Mouse (Mus musculus) left cerebral cortex, postnatal 10 days (tissue): ENCODE data around the gene Ear1. TPM values are rescaled to one million over a fixed set of nuclear protein-coding genes. Genes with fewer than 3 reads are reported as not detected.
"Not testable (repeated sequence)": the region's sequence is repeated elsewhere in the genome, so short reads cannot be mapped to it uniquely, and the experiment has no call there.

ENCODE experiments used
- DNase-seq, 2 experiments: peaks; one replicate each; pipeline ENCODE4 v3.0.0; 2021 to 2022; ENCODE audit warnings: low spot score in 2 of 2, mixed read lengths in 1 of 2; ENCODE audit errors: extremely low spot score in 1 of 2
- intact Hi-C: fragments of 180-260 bp; cut with DNase I; formaldehyde crosslinking; loops from one replicate; pipeline ENCODE4 v1.15.1; 2025
- total RNA-seq, 2 experiments: library from RNA; stranded (reverse); gene quantifications; 2 replicates each; pipeline ENCODE4 v1.2.3; 2021

Gene Ear1
- not detected for total RNA-seq

DNA sequence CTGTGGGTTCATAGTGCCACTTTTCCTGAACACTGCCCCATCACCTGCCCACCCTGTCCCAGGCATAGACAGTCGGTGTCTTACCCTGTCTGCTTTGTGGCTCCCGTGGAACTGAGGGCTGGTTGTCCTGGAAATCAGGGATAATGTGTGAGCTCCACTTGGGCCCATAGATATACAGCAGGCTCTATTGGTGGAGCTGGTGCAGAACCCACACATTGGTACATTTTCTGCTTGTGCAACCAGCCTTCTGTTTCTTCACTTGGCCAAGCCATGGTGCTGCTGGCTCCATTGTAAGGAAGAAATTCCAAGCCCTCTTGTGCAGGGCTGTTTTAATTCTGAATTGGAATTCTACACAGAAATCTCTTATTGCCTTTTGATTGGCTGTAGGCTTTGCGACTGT, at the start of gene Ear1:
TSS of gene Ear1 (minus strand) at position 101 of the 400 bp plus-strand sequence.
- DNase-seq, intact Hi-C loops: not testable (repeated sequence)

DNA sequence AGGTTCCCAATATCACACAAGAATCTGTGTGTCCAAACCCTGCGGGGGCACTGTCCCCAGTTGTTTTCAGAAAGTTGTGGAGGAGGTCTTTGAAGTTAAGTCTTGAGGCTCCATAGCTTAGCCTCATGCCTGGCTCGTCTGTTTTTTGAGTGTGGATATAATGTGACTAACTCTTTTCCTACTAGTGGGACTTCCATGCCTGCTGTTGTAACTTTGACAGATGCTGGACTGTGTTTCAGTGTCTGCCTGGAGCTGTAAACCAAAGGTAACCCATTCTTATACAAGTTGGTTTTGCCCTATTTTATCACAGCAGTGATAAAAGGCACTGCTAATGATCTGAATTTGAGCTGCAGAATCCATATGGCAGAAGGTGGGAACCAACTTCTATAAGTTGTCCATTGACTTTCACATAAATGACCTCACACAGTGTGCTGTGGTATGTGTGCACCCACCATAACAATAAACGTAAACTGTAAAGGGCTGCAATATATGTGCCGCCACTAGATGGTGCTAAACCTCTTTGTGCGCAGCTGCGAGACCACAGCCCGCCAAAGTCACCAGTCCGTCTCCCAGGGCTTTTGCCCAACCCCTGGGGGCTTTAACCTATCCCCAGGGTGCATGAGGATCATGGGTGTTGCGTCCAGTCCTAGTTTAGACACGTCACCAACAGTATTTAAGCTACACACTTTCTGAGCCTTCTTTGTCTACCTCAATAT, 49.5 kb upstream of the Ear1 start, which contains the start of gene Gm8113:
TSS of gene Gm8113 (plus strand) at position 703 of the 716 bp plus-strand sequence.
- DNase-seq = peak; percentile 13 to 56
- intact Hi-C loops = not testable (repeated sequence)

DNA sequence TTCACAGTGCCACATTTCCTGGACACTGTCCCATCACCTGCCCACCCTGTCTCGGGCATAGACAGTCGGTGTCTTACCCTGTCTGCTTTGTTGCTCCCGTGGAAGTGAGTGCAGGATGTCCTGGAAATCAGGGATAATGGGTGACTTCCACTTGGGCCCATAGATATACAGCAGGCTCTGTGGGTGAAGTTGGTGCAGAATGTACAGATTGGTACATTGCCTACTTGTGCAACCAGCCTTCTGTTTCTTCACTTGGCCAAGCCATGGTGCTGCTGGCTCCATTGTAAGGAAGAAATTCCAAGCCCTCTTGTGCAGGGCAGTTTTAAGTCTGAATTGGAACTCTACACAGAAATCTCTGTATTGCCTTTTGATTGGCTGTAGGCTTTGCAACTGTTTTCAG, 48.1 kb upstream of the Ear1 start, which contains the start of gene Ear10:
TSS of gene Ear10 (minus strand) at position 101 of the 400 bp plus-strand sequence.
- DNase-seq, intact Hi-C loops: not testable (repeated sequence)

DNA sequence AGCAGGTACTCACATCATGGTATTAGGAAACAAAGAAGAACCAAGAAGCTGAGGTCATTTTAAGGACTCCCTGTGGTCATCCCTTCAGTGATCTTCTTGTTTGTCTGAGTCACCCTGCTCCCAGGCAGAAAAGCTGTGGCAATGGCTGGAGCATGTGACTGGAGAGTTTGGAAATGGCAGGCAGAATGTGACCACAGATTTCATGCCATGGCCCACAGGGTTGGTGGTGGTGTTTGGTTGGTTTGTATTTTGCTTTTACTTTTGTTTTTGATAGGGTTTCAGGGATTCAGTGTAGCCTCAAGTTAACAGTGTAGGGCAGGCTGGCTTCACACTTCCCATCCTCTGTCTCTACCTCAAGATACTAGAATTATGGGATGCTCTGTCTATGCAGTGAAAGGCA, 42.9 kb upstream of the Ear1 start:
- DNase-seq, intact Hi-C loops: not testable (repeated sequence)

DNA sequence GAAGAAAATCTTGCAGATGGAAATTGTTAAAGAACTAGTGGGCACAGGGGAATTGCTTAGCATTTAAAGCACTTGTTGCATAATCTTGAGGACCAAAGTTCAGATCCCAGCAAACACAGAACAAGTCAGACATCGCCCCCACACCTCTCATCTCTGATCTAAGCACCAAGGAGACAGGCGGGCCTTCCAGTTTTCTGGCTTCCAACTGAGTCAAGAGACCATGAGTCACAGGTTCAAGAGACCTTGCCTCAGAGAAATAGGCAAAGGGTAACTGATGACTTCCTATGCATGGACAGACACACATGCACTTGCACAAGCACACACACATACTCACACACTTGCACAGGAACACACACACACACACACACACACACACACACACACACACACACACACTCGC, 23.3 kb upstream of the Ear1 start:
- intact Hi-C loops, DNase-seq: not testable (repeated sequence)

DNA sequence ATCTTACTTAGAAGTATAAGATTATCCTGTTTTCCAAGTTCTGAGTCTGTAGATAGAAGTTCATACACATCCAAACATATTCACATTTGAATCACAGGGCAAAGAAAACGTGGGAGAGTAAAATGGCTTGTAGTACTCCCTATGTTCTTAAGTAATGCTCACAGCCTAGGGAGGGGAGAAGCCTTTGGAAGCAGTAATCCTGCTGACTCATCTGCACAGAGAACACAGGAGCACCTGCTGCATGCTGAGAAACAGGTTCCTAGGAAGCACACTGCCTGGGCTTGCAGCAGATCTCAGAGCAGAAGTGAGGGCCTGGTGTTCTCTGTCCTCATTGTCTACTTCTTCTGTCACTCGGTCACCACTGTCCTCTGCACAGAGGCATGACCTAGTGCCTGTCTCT, 20.0 kb upstream of the Ear1 start:
- DNase-seq, intact Hi-C loops: not testable (repeated sequence)

DNA sequence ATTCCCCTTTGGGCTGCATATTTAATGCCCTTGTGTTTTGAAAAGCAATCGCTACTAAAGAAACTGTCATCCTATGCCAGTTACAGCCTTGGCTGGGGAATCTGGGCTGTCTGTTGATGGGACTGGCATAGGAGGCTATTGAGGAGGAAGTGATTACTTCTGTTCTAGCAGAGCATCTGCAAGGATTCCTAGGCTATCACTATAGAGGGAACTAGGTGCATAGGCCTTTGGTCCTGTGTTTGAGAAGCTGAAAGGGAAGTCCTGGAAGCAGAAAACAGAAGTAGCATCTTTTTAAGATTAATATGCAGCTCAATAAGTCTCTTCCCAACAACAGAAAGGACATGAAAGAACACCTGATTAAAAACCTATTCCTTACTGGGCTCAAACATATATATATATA, 16.0 kb upstream of the Ear1 start:
- DNase-seq, intact Hi-C loops: not testable (repeated sequence)

DNA sequence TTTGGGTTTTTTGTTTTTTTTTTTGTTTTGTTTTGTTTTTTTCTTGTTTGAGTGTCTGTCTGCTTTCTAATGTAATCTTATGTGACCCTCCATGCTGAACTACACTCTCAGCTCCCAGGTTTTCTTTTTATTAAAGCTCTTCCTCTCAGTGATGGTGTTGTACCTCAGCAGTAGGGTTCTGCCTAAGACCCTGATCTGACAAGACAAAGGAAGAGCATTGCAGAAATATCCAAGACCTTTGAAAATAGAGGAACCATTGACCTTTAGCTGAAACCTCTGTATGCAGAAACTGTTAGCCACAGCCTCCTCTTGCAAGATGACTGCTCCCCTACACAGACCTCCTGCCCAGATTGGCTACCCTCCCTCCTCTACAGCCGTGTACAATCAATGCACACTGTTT, 10.9 kb upstream of the Ear1 start:
- intact Hi-C loops = not testable (repeated sequence)

DNA sequence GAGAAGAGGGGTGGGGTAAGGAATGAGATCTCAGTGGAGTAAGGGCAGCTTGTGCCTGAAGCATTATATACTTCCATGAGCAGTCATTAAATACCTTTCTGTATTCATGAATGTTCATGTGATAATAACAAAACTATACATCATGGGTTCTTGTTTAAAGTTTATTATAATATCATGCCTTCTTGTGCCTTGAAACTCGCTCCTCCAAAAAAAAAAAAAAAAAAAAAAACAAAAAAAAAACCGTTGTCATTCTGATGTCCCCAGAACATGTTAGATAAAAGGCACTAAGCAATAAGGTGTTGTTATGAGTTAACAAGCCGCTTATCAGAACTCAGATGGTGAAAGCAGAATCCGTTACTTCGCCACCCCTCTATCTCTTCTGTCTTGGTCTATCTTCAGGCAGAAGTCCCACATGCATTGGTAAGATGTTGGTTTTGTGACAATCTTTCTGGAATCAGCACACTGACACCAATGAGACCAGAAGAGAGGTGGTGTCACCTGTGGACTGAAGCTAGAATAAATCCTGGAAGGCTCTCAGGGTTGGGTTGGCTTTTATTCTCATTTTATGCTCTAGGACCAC, 4.7 kb upstream of the Ear1 start:
- intact Hi-C loops, DNase-seq: not testable (repeated sequence)

More for the DNA sequence above, 10.9 kb upstream of the Ear1 start:
- not testable (repeated sequence) for DNase-seq

DNA sequence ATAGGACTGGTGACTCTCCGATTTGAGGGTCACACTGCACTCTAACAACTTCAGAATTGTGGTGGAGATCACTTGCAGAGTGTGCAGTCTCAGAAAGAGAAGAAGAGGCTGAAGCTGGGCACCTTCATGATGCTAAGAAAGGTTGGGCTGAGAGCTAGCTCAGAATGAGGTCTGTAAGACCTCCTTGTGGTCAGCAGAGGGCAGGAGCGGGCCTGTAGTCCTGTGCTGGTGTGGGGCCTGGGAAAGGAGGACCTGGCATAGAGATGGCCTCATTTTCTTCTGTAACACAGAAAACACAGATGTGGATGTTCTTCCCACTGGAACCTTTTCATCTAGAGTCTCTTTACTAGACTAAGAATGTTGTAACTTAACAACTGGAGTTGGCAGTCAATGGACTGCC, 2.5 kb upstream of the Ear1 start:
- intact Hi-C loops, DNase-seq: not testable (repeated sequence)

DNA sequence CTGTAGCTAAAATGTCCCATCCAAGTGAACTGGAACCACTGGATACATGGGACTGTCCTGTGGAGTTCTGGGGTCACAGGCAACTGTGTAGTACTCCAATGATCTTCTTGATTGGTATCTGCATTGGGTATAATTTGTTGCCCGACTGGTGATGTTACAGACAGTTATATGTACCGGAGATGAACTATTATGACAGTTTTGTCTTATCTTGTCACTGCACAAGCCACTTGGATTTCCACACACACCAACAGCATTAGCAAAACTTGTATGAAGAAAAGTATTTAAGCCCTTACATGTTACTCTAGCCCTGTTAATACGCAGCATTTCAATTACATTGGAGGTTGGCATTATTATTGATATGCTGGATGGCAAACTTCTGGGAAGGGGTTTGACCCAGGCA, 455 bp downstream of the Ear1 start:
- intact Hi-C loops, DNase-seq: not testable (repeated sequence)

DNA sequence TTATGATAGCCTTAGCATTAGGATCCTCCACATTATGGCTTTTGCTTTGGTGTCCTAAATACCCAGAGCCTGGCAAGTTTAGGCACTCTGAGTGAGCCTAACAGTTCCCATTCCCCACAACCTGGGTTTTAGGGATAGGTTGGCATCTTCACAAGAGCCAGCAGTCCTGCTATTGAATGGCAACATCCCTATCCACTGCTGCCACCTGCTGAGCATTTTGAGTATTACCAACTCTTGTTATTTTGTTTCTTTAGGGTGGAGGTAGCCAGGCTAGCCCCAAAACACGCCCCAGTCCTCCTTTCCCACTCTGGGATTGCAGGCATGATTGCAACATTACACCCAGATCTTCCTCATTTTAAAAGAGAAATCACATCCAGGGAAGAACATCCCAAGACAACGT, 14.8 kb downstream of the Ear1 start:
- DNase-seq = peak; percentile 5 to 17
- intact Hi-C loops = not testable (repeated sequence)

DNA sequence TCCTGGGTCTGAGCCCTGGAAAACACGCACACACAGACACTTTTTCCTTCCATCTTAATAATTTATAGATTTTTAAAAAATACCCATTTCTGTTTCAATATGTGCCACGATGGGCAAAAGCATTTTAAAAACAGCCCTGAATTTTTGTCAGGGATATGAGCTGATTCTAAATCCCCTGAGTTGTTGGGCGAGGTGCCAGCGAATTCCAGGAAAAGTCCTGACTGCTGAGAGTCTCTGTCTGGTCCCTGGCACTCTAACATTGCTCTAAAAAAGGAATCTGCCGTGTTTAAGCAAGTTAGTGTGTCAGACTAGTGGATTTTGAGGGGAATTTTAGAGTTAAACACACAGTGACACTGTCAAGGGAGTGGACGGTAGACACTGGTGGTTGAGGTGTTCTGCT, 15.9 kb downstream of the Ear1 start:
- intact Hi-C loops = not testable (repeated sequence)
- DNase-seq = peak in 1 of 2 experiments; percentile 25

DNA sequence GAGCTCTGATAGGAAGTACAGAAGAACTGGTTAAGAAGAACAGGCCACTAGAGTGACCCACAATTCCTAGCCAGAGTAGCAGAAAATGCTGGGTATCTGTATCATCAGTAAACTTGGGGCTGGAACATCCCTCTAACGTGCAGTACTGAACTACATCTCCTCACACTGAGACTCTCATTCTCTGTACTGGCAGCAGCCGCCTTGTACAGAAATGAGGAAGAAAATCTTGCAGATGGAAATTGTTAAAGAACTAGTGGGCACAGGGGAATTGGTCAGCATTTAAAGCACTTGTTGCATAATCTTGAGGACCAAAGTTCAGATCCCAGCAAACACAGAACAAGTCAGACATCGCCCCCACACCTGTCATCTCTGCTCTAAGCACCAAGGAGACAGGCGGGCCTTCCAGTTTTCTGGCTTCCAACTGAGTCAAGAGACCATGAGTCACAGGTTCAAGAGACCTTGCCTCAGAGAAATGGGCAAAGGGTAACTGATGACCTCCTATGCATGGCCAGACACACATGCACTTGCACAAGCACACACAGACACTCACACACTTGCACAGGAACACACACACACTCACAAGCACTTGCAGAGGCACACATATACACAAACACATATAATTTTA, 31.3 kb downstream of the Ear1 start:
- intact Hi-C loops = not testable (repeated sequence)

DNA sequence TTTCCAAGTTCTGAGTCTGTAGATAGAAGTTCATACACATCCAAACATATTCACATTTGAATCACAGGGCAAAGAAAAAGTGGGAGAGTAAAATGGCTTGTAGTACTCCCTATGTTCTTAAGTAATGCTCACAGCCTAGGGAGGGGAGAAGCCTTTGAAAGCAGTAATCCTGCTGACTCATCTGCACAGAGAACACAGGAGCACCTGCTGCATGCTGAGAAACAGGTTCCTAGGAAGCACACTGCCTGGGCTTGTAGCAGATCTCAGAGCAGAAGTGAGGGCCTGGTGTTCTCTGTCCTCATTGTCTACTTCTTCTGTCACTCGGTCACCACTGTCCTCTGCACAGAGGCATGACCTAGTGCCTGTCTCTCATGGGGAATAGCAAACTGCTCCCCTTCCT, 34.3 kb downstream of the Ear1 start:
- DNase-seq, intact Hi-C loops: not testable (repeated sequence)

More for the DNA sequence above, 31.3 kb downstream of the Ear1 start:
- DNase-seq = not testable (repeated sequence)

DNA sequence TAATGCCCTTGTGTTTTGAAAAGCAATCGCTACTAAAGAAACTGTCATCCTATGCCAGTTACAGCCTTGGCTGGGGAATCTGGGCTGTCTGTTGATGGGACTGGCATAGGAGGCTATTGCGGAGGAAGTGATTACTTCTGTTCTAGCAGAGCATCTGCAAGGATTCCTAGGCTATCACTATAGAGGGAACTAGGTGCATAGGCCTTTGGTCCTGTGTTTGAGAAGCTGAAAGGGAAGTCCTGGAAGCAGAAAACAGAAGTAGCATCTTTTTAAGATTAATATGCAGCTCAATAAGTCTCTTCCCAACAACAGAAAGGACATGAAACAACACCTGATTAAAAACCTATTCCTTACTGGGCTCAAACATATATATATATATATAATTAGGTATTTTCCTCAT, 40.0 kb downstream of the Ear1 start:
- intact Hi-C loops = not testable (repeated sequence)

DNA sequence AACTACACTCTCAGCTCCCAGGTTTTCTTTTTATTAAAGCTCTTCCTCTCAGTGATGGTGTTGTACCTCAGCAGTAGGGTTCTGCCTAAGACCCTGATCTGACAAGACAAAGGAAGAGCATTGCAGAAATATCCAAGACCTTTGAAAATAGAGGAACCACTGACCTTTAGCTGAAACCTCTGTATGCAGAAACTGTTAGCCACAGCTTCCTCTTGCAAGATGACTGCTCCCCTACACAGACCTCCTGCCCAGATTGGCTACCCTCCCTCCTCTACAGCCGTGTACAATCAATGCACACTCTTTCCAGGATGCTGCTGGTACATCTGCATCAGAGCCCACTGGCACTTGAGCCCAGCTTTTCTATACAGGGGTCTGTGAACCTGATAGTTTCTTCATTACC, 44.9 kb downstream of the Ear1 start:
- not testable (repeated sequence) for DNase-seq

More for the DNA sequence above, 40.0 kb downstream of the Ear1 start:
- not testable (repeated sequence) for DNase-seq

DNA sequence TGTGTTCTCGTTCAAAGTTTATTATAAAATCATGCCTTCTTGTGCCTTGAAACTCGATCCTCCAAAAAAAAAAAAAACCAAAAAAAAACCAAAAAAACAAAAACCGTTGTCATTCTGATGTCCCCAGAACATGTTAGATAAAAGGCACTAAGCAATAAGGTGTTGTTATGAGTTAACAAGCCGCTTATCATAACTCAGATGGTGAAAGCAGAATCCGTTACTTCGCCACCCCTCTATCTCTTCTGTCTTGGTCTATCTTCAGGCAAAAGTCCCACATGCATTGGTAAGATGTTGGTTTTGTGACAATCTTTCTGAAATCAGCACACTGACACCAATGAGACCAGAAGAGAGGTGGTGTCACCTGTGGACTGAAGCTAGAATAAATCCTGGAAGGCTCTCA, 51.1 kb downstream of the Ear1 start:
- intact Hi-C loops, DNase-seq: not testable (repeated sequence)

More for the DNA sequence above, 44.9 kb downstream of the Ear1 start:
- intact Hi-C loops = not testable (repeated sequence)

DNA sequence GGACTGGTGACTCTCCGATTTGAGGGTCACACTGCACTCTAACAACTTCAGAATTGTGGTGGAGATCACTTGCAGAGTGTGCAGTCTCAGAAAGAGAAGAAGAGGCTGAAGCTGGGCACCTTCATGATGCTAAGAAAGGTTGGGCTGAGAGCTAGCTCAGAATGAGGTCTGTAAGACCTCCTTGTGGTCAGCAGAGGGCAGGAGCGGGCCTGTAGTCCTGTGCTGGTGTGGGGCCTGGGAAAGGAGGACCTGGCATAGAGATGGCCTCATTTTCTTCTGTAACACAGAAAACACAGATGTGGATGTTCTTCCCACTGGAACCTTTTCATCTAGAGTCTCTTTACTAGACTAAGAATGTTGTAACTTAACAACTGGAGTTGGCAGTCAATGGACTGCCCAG, 53.4 kb downstream of the Ear1 start:
- intact Hi-C loops, DNase-seq: not testable (repeated sequence)
